ENCODE assay signal across 13 mouse cellular contexts in the genomic region with DNA sequence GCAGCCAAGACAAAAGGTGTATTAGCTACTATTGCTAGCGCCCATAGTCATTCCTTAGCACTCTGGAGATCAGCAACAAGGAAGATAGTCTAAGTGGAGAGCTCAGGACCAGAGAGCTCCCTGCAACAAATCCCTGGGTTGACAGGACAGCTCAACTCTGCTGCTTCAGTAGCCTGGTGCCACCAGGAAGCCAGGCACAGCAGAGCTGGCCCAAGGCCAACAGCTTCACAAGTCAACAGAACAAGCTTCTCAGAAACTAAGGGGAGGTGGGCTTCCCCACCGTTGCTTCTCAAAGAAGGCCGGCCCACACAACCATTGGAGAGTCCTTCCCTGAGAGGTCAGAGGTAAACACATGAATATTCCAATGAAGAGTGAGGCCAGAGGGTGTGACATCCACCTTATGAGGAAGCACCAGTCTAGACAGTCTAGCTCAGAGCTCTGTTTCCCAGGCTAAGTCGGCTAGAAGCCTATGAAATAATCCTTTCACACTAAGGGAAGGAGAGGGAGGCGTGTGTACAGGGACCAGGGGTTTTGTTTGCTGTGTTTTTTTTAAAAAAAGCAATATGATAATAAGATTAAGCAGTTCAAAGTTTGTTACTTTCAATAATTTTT.
DNase-seq lines count a peak whose midpoint lies in the region; ATAC-seq and TF ChIP-seq lines count a peak whose summit lies in the region.
"Had no signal": no experiment of that assay in that cellular context is flagged by ENCODE, and none has a peak within 500 bp of the region (broad histone marks: within the 10 kb centered on the region; RNA-seq: fewer than 3 reads in every experiment).

No protein-coding gene starts in this region.

- TF ChIP-seq POLR2A in kidney, adult 2 months (IDR thresholded peaks at IDR 0.05; ENCODE audit: low read depth, low read length) = no peak

- DNase-seq in embryonic facial prominence, embryonic 10.5 days (ENCODE audit: low spot score) = no peak
- DNase-seq in kidney, postnatal 25 days = peak; percentile 50 to 56
- no peak for DNase-seq in kidney, adult 2 months
- peak; percentile 37 for DNase-seq in right cerebral cortex, postnatal 14 days
- no peak for DNase-seq in right cerebral cortex, adult 2 months (ENCODE audit: low spot score in 2 of 2)
- no peak for DNase-seq in thymus, postnatal 0 days (ENCODE audit: low spot score)
- no peak for DNase-seq in c-Kit-positive CD71-positive TER-119-positive erythroid progenitor cells, embryonic 14.5 days (ENCODE audit: low spot score)
- DNase-seq: gastrocnemius, postnatal 25 days; spleen, adult 18-20 months; thymus, postnatal 14 days had no signal

- no peak overlapping the region for H3K4me3 ChIP-seq in embryonic facial prominence, embryonic 15.5 days (replicated peaks)
- no peak overlapping the region for H3K4me3 ChIP-seq in embryonic facial prominence, embryonic 10.5 days
- H3K4me3 ChIP-seq in kidney, adult 2 months (ENCODE audit: insufficient read depth, low read depth, low read length) = no peak overlapping the region
- H3K4me3 ChIP-seq: limb, embryonic 13.5 days; megakaryocyte, embryonic 14.5 days had no signal

- no peaks in the 10 kb centered on the region for H3K9me3 ChIP-seq in embryonic facial prominence, embryonic 15.5 days (replicated peaks)
- H3K9me3 ChIP-seq in embryonic facial prominence, embryonic 10.5 days = no peaks in the 10 kb centered on the region
- H3K9me3 ChIP-seq: limb, embryonic 13.5 days; megakaryocyte, embryonic 14.5 days had no signal

- no peak overlapping the region for H3K27ac ChIP-seq in embryonic facial prominence, embryonic 15.5 days (replicated peaks)
- H3K27ac ChIP-seq in embryonic facial prominence, embryonic 10.5 days (replicated peaks) = no peak overlapping the region
- no peak overlapping the region for H3K27ac ChIP-seq in kidney, adult 2 months (ENCODE audit: insufficient read depth, low read depth, low read length)
- H3K27ac ChIP-seq: limb, embryonic 13.5 days had no signal

- no peaks in the 10 kb centered on the region for H3K27me3 ChIP-seq in embryonic facial prominence, embryonic 15.5 days
- H3K27me3 ChIP-seq in embryonic facial prominence, embryonic 10.5 days (replicated peaks; ENCODE audit: low read depth, poor library complexity, severe bottlenecking) = no peaks in the 10 kb centered on the region
- no peaks in the 10 kb centered on the region for H3K27me3 ChIP-seq in kidney, adult 2 months (replicated peaks; ENCODE audit: control insufficient read depth, insufficient read depth, low read length)
- H3K27me3 ChIP-seq: limb, embryonic 13.5 days; megakaryocyte, embryonic 14.5 days had no signal

- no peaks in the 10 kb centered on the region for H3K36me3 ChIP-seq in embryonic facial prominence, embryonic 15.5 days
- H3K36me3 ChIP-seq in embryonic facial prominence, embryonic 10.5 days (replicated peaks) = no peaks in the 10 kb centered on the region
- no peaks in the 10 kb centered on the region for H3K36me3 ChIP-seq in kidney, adult 2 months (ENCODE audit: control insufficient read depth, insufficient read depth, low read length)
- H3K36me3 ChIP-seq: limb, embryonic 13.5 days had no signal

- no peak overlapping the region for H3K9ac ChIP-seq in embryonic facial prominence, embryonic 15.5 days
- H3K9ac ChIP-seq: limb, embryonic 13.5 days had no signal

- no peak overlapping the region for H3K4me2 ChIP-seq in embryonic facial prominence, embryonic 15.5 days (replicated peaks)
- H3K4me2 ChIP-seq: limb, embryonic 13.5 days had no signal

- TF ChIP-seq CTCF in kidney, adult 2 months (conservative IDR thresholded peaks at IDR 0.05; ENCODE audit: insufficient read depth, insufficient read length, low read depth, low read length) = no peak

- H3K4me1 ChIP-seq in embryonic facial prominence, embryonic 15.5 days = 0 out of 2 replicates have a peak, but pooled peaks cover 5% of the 10 kb centered on the region
- peaks cover 11% of the 10 kb centered on the region for H3K4me1 ChIP-seq in embryonic facial prominence, embryonic 10.5 days
- no peaks in the 10 kb centered on the region for H3K4me1 ChIP-seq in kidney, adult 2 months (ENCODE audit: control insufficient read depth, insufficient read depth, low read length)

- 63% methylated on average over 5 of the region's 5 CpGs for WGBS in embryonic facial prominence, embryonic 15.5 days
- 82% methylated on average over 5 of the region's 5 CpGs for WGBS in embryonic facial prominence, embryonic 10.5 days
- WGBS in kidney, adult 2 months = 59% methylated on average over 5 of the region's 5 CpGs

- peak; percentile 15; the same call in 1 of the 2 replicates for ATAC-seq in embryonic facial prominence, embryonic 15.5 days (ENCODE audit: insufficient number of reproducible peaks, low FRiP score, low TSS enrichment, low read depth)

Comparison
In these comparisons a context has a peak if more than half of its experiments do, and no peak if none do; other contexts are left out.
1. DNase-seq: peak in kidney, postnatal 25 days (2 of 2) and right cerebral cortex, postnatal 14 days (single experiment); none in embryonic facial prominence, embryonic 10.5 days (single experiment), kidney, adult 2 months (single experiment), right cerebral cortex, adult 2 months (0 of 2), thymus, postnatal 0 days (single experiment) and c-Kit-positive CD71-positive TER-119-positive erythroid progenitor cells, embryonic 14.5 days (single experiment).